Mouse (Mus musculus): Measurements from ENCODE around the gene Cd5l.

- TF ChIP-seq POLR2A (IDR thresholded peaks at IDR 0.05; ENCODE audit: insufficient read depth, low read depth, low read length) (no peak), CTCF (IDR thresholded peaks at IDR 0.05) (no peak), EP300 (IDR thresholded peaks at IDR 0.05; ENCODE audit: insufficient read depth, low read depth, low read length) (no peak)
Observed at GRCm38 (mm10) chr3:87401321-87401720, 43.6 kb downstream of the Cd5l start.

Measured in heart, adult 2 months (tissue).